Mouse (Mus musculus) hindbrain, embryonic 12.5 days (tissue): ENCODE data around the gene Ciapin1. TPM values are rescaled to one million over a fixed set of nuclear protein-coding genes. Genes with fewer than 3 reads are reported as not detected.

ENCODE experiments used
- ATAC-seq: fragments of 200-750 bp; cut with Nextera tagmentation; 2 replicates; pipeline ENCODE4 v1.8.0; 2017; ENCODE audit warnings: moderate TSS enrichment; ENCODE audit not compliant: low FRiP score
- H3K27ac ChIP-seq: fragments of 300-500 bp; sonication (generic); 2 replicates; pipeline ENCODE4 v1.5.1; 2016; ENCODE audit warnings: mild to moderate bottlenecking
- H3K27me3 ChIP-seq: fragments of 300-500 bp; sonication (generic); 2 replicates; pipeline ENCODE4 v1.6.1; 2016; ENCODE audit warnings: mild to moderate bottlenecking
- H3K36me3 ChIP-seq: fragments of 300-500 bp; sonication (generic); 2 replicates; pipeline ENCODE4 v1.6.1; 2016; ENCODE audit warnings: mild to moderate bottlenecking
- H3K4me1 ChIP-seq: fragments of 300-500 bp; sonication (generic); 2 replicates; pipeline ENCODE4 v1.6.1; 2016
- H3K4me2 ChIP-seq: fragments of 300-500 bp; sonication (generic); replicated peaks from 2 replicates; pipeline ENCODE4 v1.6.1; 2016; ENCODE audit warnings: mild to moderate bottlenecking
- H3K4me3 ChIP-seq: fragments of 300-500 bp; sonication (generic); 2 replicates; pipeline ENCODE4 v1.5.1; 2016; ENCODE audit warnings: mild to moderate bottlenecking
- H3K9ac ChIP-seq: fragments of 300-500 bp; sonication (generic); 2 replicates; pipeline ENCODE4 v1.6.1; 2016; ENCODE audit warnings: mild to moderate bottlenecking, moderate library complexity
- H3K9me3 ChIP-seq: fragments of 300-500 bp; sonication (generic); replicated peaks from 2 replicates; pipeline ENCODE4 v1.6.1; 2016; ENCODE audit warnings: mild to moderate bottlenecking
- WGBS: fragments of 180-500 bp; shearing (Covaris S2); methylation state at CpG from one replicate; pipeline ENCODE4 v1.1.7; 2016; 5-methylcytosine and 5-hydroxymethylcytosine counted together
- polyA plus RNA-seq: library from polyadenylated mRNA; unstranded; fragments of >200 nt; fragmentation: Nextera tagmentation; extraction: Ambion mirVana; gene quantifications from 2 replicates; pipeline ENCODE4 v1.2.1, GENCODE M21; 2016

The Ciapin1 gene
- polyA plus RNA-seq, 1 experiment from 2014 or later, result 169 TPM

DNA sequence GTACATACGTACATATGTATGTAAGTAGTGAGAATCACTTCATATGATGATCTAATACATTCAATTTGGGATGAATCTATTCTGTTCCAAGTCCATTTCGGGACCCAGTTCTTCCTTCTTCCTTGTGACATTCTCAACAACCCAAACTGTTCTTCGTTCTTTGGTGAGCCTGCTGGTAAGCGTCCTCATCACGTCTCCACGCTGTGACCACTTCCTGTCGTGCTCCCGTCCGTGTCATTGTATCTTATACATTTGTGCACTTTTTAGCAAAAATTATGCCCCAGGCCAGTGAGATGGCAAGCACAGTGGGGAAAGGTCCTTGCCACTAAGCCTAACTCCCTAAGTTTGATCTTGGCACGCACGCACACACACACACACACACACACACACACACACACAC lies 20.2 kb downstream of the Ciapin1 start:
- Histone ChIP-seq H3K4me1 (no peaks in the 10 kb centered on the region), H3K4me3 (no peak overlapping the region), H3K36me3 (peaks cover 27% of the 10 kb centered on the region), H3K27ac (no peak overlapping the region), H3K9me3 (no peaks in the 10 kb centered on the region), H3K27me3 (no peaks in the 10 kb centered on the region), H3K9ac (no peak overlapping the region), H3K4me2 (no peak overlapping the region)
- 90% methylated on average over 11 of the region's 11 CpGs for WGBS
- no peak for ATAC-seq

DNA sequence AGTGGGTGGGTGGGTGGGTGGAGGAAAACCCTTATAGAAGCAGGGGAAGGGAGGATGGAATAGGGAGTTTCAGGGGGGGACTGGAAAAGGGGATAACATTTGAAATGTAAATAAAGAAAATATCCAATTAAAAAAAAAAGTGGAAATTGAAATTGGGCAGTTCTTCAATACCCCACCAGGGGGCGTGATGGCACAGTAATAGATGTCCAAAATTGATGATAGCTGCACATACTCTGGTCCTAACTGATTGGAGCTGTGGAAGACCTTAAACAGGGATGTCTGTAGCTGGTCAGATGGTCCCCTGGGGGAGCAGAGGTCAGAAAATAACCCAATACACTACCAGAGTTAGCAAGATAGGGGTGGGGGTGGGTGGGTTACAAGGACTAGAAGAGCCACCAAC lies 23.6 kb downstream of the Ciapin1 start:
- H3K36me3 ChIP-seq, result no peaks in the 10 kb centered on the region
- no peaks in the 10 kb centered on the region for H3K27me3 ChIP-seq
- no peak overlapping the region for H3K27ac ChIP-seq
- WGBS, result 0% methylated on average over 1 of the region's 1 CpGs
- no peak overlapping the region for H3K4me2 ChIP-seq
- no peaks in the 10 kb centered on the region for H3K9me3 ChIP-seq
- no peak overlapping the region for H3K9ac ChIP-seq
- ATAC-seq, result no peak
- no peak overlapping the region for H3K4me3 ChIP-seq
- H3K4me1 ChIP-seq, result peaks cover 5% of the 10 kb centered on the region

DNA sequence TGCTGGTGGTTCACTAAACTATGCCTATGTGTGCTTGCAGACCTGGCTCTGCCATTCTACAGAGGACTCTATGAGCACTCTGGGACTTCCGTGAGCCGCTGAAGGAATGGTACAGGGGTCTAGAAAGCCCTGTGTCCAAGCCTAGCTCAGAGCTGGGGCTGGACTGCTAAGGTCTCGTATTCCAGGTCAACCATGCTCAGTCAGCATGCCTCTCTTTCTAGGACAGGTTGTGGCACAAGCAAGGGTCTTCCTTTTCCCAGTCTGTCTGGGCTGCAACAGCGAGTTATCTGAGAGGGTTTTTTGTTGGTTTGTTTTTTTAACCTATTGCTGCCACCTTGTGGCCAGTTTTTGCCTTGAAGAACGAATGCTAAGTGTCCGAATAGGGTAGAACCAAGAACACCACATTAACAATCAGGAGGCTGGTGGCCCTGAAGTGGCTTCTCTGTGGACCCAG lies 25.5 kb downstream of the Ciapin1 start:
- Histone ChIP-seq H3K4me2 (peak overlapping the region; percentile 37; the same call in 1 of the 2 replicates), H3K4me1 (peaks cover 5% of the 10 kb centered on the region), H3K27ac (no peak overlapping the region), H3K36me3 (no peaks in the 10 kb centered on the region), H3K4me3 (peak overlapping the region; percentile 11; the same call in 1 of the 2 replicates), H3K9me3 (no peaks in the 10 kb centered on the region), H3K9ac (peak overlapping the region; percentile 27; the same call in 1 of the 2 replicates), H3K27me3 (no peaks in the 10 kb centered on the region)
- peak; percentile 65 for ATAC-seq
- WGBS, result 28% methylated on average over 6 of the region's 6 CpGs

DNA sequence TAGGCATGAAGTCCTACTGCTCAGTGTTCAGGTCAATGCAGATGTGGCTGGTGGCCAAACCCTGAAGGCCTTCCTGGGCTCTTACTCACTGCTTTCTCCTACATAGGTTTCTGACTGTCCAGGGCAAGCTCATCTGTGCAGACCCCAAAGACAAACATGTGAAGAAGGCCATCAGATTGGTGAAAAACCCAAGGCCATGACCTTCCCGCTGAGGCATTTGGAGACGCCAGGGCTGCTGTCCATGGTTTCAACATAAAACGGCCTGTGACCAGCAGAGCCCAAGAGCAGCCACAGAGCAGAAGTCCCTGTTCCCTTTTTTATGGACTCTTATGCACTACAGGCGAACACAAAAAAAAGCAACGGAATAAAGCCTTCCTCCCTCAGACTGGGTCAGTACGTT lies 26.5 kb downstream of the Ciapin1 start:
- Histone ChIP-seq H3K4me1 (peaks cover 11% of the 10 kb centered on the region), H3K9ac (no peak overlapping the region), H3K36me3 (no peaks in the 10 kb centered on the region), H3K4me2 (no peak overlapping the region), H3K27ac (no peak overlapping the region), H3K9me3 (no peaks in the 10 kb centered on the region), H3K4me3 (no peak overlapping the region), H3K27me3 (no peaks in the 10 kb centered on the region; the same call in 1 of the 2 replicates)
- no peak for ATAC-seq
- WGBS, result 74% methylated on average over 6 of the region's 6 CpGs

DNA sequence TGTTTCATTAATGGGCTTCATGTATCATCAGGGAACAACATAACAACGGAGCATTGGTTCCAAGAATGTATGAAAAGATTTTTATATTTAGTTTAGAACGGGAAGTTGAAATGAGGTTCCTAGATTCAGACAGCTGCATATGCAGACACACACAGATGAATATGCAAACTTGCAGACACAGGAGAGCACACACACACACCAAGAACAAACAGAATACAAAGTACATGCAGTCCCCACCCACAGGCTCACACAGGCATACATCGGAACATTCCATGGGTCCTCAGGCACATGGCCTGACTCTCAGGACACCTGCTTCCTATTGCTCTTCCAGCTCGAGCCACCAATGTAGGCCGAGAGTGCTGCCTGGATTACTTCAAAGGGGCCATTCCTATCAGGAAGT lies 27.3 kb downstream of the Ciapin1 start:
- Histone ChIP-seq H3K27me3 (no peaks in the 10 kb centered on the region; the same call in 1 of the 2 replicates), H3K9ac (no peak overlapping the region), H3K4me1 (peaks cover 11% of the 10 kb centered on the region), H3K9me3 (no peaks in the 10 kb centered on the region), H3K4me3 (no peak overlapping the region), H3K27ac (no peak overlapping the region), H3K36me3 (no peaks in the 10 kb centered on the region), H3K4me2 (no peak overlapping the region)
- 86% methylated on average over 5 of the region's 5 CpGs for WGBS
- ATAC-seq, result no peak

DNA sequence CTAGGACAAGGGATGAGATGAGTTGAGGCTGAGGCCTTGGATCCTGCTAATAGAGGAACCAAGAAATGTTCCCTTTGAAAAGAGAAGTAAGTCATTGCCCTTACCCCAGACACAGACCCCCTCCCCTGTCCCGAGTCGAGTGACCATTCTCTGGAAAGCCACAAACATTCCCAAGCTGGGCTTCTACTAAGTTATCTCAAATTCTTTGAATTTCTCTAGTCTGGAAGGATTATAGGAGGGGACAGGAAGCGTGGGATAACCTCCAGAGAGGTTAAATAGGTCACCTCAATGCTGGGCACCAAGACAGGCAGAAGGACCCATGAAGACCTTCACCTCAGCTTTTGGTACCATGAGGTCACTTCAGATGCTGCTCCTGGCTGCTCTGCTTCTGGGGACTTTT lies 28.0 kb downstream of the Ciapin1 start, which contains the start of gene Ccl17:
Gene Ccl17 (plus strand): TSS at position 301 of the 400 bp plus-strand sequence.
- Histone ChIP-seq H3K4me2 (no peak within 1 kb of the TSS), H3K4me1 (peaks cover 11% of the 10 kb centered on the region), H3K36me3 (no peaks in the 10 kb centered on the region), H3K27ac (no peak within 1 kb of the TSS), H3K9ac (no peak within 1 kb of the TSS), H3K27me3 (no peaks in the 10 kb centered on the region; the same call in 1 of the 2 replicates), H3K4me3 (no peak within 1 kb of the TSS), H3K9me3 (no peaks in the 10 kb centered on the region)
- WGBS, result 69% methylated on average over 3 of the region's 3 CpGs
- ATAC-seq, result no peak

DNA sequence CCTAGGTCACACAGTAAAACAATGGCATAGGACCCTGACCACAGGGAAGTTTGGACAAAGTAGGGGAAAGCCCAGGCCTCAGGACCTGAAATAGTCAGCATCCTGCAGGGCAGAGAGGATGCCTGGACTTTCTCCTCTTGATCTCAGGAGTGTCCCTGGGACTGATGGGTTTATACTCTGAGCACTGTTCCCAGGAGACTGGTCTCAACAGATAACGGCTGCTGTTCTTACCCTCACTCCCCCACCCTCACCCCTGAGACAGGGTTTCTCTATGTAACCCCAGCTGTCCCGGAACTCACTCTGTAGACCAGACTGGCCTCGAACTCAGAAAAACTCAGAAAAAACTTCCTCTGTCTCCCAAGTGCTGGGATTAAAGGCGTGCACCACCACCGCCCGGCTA lies 29.8 kb downstream of the Ciapin1 start:
- no peaks in the 10 kb centered on the region for H3K9me3 ChIP-seq
- no peak overlapping the region for H3K4me3 ChIP-seq
- no peak overlapping the region for H3K9ac ChIP-seq
- H3K27ac ChIP-seq, result no peak overlapping the region
- H3K4me1 ChIP-seq, result peaks cover 11% of the 10 kb centered on the region
- peaks cover 2% of the 10 kb centered on the region; the same call in 1 of the 2 replicates for H3K27me3 ChIP-seq
- 89% methylated on average over 6 of the region's 6 CpGs for WGBS
- no peak for ATAC-seq
- H3K36me3 ChIP-seq, result no peaks in the 10 kb centered on the region
- H3K4me2 ChIP-seq, result no peak overlapping the region

DNA sequence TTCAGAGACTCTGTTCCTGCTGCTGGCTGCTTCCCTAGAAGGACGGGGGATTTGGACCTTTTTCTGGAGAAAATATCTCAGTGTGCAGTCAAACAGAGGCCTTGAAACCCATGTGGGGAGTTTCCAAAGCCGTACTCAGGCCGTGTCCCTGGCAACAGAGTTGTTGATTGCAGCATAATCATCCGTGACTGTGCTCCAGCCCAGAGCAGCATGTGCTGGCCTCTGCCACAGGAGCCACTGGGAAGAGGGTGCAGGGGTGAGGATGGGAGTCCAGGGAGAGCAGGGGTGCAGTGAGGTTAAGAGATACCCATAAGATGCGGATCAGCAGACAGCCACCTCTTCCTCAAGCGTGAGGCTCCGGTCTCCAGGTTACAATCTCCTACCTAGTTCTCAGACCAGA lies 30.7 kb downstream of the Ciapin1 start:
- no peak overlapping the region for H3K27ac ChIP-seq
- WGBS, result 57% methylated on average over 7 of the region's 7 CpGs

DNA sequence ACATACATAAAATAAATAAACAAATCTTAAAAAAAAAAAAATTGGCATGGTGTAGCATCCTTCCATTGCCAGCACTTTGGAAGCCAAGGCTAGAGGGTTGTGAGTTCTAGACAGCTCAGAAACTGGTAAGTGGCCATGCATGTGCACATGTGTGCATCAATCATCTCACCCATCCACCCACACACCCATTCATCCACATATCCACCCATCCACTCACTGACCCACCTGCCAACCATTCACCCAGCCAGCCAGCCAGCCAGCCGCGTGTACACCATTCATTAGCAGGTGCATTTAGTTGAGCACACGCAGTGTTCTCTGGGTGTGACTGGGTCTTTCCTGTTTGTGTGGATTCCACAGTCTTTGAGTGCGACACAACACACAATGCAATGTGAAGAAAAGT lies 32.3 kb downstream of the Ciapin1 start:
- H3K27ac ChIP-seq, result no peak overlapping the region
- no peak for ATAC-seq
- WGBS, result 43% methylated on average over 4 of the region's 4 CpGs
- peaks cover 8% of the 10 kb centered on the region for H3K4me1 ChIP-seq
- H3K27me3 ChIP-seq, result peaks cover 2% of the 10 kb centered on the region; the same call in 1 of the 2 replicates
- no peak overlapping the region for H3K9ac ChIP-seq
- H3K36me3 ChIP-seq, result no peaks in the 10 kb centered on the region
- no peaks in the 10 kb centered on the region for H3K9me3 ChIP-seq
- H3K4me3 ChIP-seq, result no peak overlapping the region
- H3K4me2 ChIP-seq, result no peak overlapping the region

More for the DNA sequence above, 30.7 kb downstream of the Ciapin1 start:
- Histone ChIP-seq H3K4me2 (no peak overlapping the region), H3K9me3 (no peaks in the 10 kb centered on the region), H3K4me1 (peaks cover 8% of the 10 kb centered on the region), H3K9ac (no peak overlapping the region), H3K36me3 (no peaks in the 10 kb centered on the region), H3K4me3 (no peak overlapping the region), H3K27me3 (peaks cover 2% of the 10 kb centered on the region; the same call in 1 of the 2 replicates)
- no peak for ATAC-seq

DNA sequence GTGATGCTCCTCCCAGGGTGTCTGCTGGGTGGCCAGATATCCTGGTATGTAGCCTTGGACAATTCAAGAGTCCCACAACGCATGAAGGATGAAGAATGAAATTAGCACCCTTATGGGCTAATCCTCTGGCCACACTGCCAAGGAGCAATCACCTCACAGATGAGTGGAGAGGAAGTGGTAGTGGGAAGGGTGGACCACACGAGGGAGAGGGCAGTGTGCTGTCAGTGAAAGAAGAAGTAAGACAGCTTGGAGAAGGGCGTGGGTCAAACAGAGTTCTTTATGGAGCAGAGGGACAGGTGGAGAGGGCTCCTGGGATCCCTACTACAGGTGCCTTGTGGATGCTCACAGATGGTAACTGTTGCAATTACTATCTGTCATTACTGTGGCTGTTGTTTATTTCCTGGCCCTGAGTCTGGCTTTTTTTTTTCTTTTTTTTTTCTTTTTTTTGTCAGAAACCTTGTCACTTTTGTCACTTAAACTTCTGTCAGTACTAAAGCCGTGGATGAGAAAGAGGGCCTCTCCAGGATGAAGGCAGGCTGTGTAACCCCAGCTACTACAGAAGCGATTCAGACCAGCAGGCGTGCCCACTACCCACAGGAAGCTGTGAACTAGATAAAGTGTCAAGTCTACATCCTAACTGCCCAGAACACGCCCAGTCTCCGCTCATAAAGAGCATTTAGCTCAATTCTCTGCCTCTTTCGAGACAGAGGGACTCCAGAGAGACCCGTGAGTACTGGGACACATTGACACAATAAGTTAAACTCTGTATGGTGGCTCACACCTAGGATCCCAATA lies 33.4 kb downstream of the Ciapin1 start:
- H3K27me3 ChIP-seq, result peaks cover 2% of the 10 kb centered on the region; the same call in 1 of the 2 replicates
- no peak overlapping the region for H3K27ac ChIP-seq
- H3K36me3 ChIP-seq, result no peaks in the 10 kb centered on the region
- no peak overlapping the region for H3K4me3 ChIP-seq
- WGBS, result 79% methylated on average over 10 of the region's 10 CpGs
- peaks cover 8% of the 10 kb centered on the region for H3K4me1 ChIP-seq
- H3K9ac ChIP-seq, result no peak overlapping the region
- H3K4me2 ChIP-seq, result no peak overlapping the region
- no peak for ATAC-seq
- no peaks in the 10 kb centered on the region for H3K9me3 ChIP-seq

DNA sequence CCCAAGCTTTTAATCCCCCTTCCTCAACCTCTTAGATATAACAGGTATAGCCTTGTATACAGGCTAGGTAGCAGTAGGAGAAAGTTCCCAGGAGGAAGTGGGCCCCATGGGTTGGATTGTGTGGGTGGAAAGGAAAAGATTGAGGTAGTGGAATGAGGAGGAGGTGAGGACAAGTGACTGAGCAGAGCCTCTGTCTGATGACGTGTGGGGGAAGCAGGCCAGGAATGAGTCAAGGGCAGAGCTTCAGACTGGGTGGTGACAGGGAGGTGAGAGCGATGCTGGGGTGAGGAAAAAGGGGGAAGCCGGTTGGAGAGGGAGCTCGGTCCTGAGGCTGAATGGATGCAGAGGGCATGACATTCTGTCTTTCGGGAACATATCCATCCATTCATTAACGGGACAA lies 34.6 kb downstream of the Ciapin1 start:
- no peaks in the 10 kb centered on the region for H3K36me3 ChIP-seq
- ATAC-seq, result no peak
- no peak overlapping the region for H3K4me2 ChIP-seq
- no peak overlapping the region for H3K4me3 ChIP-seq
- no peak overlapping the region for H3K27ac ChIP-seq
- no peaks in the 10 kb centered on the region for H3K9me3 ChIP-seq
- no peak overlapping the region for H3K9ac ChIP-seq
- 70% methylated on average over 6 of the region's 6 CpGs for WGBS
- peaks cover 8% of the 10 kb centered on the region for H3K4me1 ChIP-seq
- peaks cover 2% of the 10 kb centered on the region; the same call in 1 of the 2 replicates for H3K27me3 ChIP-seq

DNA sequence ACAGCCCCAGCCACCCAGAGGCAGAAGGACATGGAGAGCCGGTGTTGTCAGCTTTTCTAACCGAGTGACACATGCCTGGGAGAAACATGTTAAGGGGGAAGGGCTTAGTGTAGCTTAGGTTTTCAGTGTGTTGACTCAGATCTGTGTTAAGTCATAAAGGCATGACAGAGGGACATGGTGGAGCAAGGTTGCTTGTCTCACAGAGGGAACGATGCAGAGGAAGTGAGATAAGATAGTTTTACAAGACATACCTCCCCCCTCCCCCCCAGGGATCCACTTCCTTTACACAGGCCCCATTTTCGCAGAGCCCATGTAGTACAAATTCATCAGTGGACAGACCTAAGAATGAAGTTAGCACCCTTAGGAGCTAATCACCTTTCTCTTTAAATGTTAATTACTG lies 35.8 kb downstream of the Ciapin1 start:
- ATAC-seq, result no peak
- peaks cover 2% of the 10 kb centered on the region; the same call in 1 of the 2 replicates for H3K27me3 ChIP-seq
- 80% methylated on average over 4 of the region's 4 CpGs for WGBS
- H3K9ac ChIP-seq, result no peak overlapping the region
- no peaks in the 10 kb centered on the region for H3K36me3 ChIP-seq
- H3K4me2 ChIP-seq, result no peak overlapping the region
- H3K4me3 ChIP-seq, result no peak overlapping the region
- no peak overlapping the region for H3K27ac ChIP-seq
- peaks cover 5% of the 10 kb centered on the region for H3K4me1 ChIP-seq
- H3K9me3 ChIP-seq, result no peaks in the 10 kb centered on the region
